Mouse (Mus musculus): ENCODE measurements at regions not wholly inside any gene's neighbourhood (a gene's known extent, or its start where the extent isn't known, plus 50 kb on each side); places are given as distances from the start of the nearest gene placed in this dataset.

DNA sequence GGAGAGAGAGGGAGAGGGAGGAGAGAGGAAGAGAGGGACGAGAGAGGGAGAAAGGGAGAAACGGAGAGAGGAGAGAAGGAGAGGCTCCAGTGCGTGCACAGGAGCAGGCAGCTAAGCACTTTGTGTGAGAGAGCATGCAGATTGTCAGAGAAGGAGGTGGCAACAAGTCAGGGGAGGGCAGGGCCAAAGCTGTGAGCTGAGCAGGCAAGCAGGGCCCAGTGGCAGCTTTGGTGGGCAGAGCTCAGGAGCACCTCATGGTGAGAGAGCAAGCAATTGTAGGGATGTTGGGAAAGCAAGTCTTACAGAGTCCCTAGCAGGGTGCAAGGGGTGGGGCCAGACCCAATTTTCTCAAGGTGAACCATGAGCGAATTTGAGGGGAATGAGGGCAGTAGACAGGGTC is 234.3 kb upstream of the Hey2 start:
- no peaks in the 10 kb centered on the region for H3K4me1 ChIP-seq
- no peaks in the 10 kb centered on the region for H3K27me3 ChIP-seq
- H3K9ac ChIP-seq (replicated peaks) = no peak overlapping the region
- no peak overlapping the region for H3K27ac ChIP-seq (replicated peaks)
- H3K4me2 ChIP-seq (replicated peaks) = no peak overlapping the region
- no peak overlapping the region for H3K4me3 ChIP-seq
- WGBS = 25% methylated on average over 4 of the region's 4 CpGs
- ATAC-seq (ENCODE audit: low FRiP score, low read depth) = 0 out of 2 replicates have a peak, but pooled peaks have one; percentile 46
- H3K9me3 ChIP-seq = no peaks in the 10 kb centered on the region
- H3K36me3 ChIP-seq = no peaks in the 10 kb centered on the region

DNA sequence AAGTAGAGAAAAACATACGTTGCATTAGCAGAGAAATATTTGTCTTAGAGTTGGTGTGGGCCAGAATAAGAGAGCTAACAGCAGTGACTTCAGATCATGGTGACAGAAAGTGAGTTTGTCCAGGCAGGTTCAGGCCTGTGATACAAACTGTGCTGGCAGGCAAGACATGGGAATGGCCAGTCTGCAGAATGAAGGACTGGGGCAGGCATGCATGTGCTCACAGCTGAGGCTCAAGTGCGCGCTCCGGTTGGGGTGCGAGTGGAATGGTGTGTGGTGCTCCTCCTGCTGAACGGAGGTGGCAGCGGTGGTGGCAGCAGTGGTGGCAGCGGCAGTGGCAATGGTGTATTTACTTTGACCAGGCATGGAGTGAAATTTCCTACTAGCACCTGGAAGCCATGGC is 233.8 kb upstream of the Hey2 start:
- H3K4me2 ChIP-seq (replicated peaks) = no peak overlapping the region
- H3K4me1 ChIP-seq = no peaks in the 10 kb centered on the region

DNA sequence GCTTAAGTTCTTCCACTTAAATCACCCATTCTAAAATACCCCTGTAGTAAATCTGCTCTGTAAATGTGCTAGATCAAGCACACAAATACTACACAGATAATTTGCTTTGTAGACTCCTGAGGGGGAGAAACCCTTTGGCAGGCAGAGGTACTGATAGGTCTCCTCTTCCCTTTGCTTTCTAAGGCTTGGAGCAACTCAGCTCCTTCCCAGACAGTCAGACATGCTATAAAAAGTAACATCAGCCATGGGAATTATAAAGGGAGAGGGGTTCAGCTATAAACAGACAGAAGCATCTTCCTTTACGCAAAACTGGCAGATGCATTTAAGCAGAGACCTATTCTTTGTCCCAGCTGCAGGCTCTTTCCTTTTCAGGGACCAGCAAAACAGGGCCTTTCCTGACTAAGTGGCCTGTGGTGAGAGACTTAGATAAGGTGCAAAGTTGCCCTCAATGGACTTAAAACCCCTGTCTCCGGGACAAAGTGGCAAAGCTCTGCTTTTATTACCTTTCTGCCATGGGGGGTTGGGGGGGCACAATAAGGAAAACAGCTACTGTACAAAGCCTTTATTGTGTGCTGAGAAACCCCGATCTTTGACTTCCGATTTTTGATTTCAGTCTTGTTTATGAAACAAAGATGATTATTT is 231.5 kb upstream of the Hey2 start:
- Histone ChIP-seq H3K9ac (replicated peaks) (no peak overlapping the region), H3K36me3 (no peaks in the 10 kb centered on the region), H3K27me3 (no peaks in the 10 kb centered on the region), H3K27ac (replicated peaks) (no peak overlapping the region), H3K4me3 (no peak overlapping the region), H3K4me1 (no peaks in the 10 kb centered on the region), H3K4me2 (replicated peaks) (no peak overlapping the region), H3K9me3 (no peaks in the 10 kb centered on the region)
- 69% methylated on average over 4 of the region's 4 CpGs for WGBS
- ATAC-seq (ENCODE audit: low FRiP score, low read depth) = no peak

More for the DNA sequence above, 233.8 kb upstream of the Hey2 start:
- Histone ChIP-seq H3K9ac (replicated peaks) (no peak overlapping the region), H3K4me3 (no peak overlapping the region), H3K36me3 (no peaks in the 10 kb centered on the region), H3K9me3 (no peaks in the 10 kb centered on the region), H3K27me3 (no peaks in the 10 kb centered on the region), H3K27ac (replicated peaks) (no peak overlapping the region)
- ATAC-seq (ENCODE audit: low FRiP score, low read depth) = no peak
- WGBS = 75% methylated on average over 8 of the region's 8 CpGs

DNA sequence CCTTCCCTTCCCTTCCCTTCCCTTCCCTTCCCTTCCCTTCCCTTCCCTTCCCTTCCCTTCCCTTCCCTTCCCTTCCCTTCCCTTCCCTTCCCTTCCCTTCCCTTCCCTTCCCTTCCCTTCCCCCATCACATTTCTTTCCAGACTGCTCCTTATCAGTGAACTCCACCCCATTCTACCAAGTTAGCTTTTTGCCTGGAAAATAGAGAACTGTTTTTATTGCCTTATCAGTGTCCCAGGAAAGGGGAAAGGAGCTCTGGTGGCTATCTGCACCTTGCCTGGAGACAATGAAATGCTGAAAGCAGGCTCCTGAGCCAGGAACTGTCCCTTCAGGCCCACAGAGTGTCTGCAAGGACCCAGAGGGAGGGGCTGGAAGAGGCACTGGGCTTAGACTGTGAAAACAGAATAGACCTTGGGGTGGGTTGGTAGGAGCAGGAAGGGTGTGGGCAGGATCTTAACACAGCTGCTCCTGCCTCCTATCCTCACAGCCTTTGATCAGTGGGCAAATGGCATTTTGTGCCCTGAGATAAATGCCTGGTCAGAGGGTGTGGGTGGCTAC is 226.1 kb upstream of the Hey2 start:
- H3K4me3 ChIP-seq = no peak overlapping the region
- H3K9ac ChIP-seq (replicated peaks) = no peak overlapping the region
- H3K4me2 ChIP-seq (replicated peaks) = no peak overlapping the region
- no peaks in the 10 kb centered on the region for H3K27me3 ChIP-seq
- no peaks in the 10 kb centered on the region for H3K4me1 ChIP-seq
- H3K36me3 ChIP-seq = no peaks in the 10 kb centered on the region
- no peaks in the 10 kb centered on the region for H3K9me3 ChIP-seq
- no peak overlapping the region for H3K27ac ChIP-seq (replicated peaks)
- ATAC-seq (ENCODE audit: low FRiP score, low read depth) = no peak

DNA sequence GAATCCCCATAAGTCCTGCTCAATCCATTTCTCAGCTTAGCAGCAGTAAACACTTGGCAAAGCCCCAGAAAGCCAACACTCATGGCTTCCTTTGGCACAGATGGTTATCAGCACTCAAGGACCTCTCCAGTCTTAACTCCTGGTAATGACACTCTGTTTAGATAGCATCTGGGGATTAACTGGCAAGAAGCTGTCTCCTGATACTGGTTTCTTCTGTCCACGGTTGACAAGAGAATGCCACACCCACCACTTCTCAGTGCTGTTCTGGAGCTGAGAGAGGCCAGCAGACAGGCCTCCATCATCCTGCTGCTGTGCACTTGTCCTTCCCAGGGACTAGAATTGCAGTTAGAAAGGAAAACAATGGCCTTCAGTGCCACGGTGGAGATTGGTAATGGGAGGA is 220.1 kb upstream of the Hey2 start:
- Histone ChIP-seq H3K4me1 (no peaks in the 10 kb centered on the region), H3K9me3 (no peaks in the 10 kb centered on the region), H3K27me3 (no peaks in the 10 kb centered on the region), H3K36me3 (no peaks in the 10 kb centered on the region), H3K4me2 (replicated peaks) (no peak overlapping the region), H3K4me3 (no peak overlapping the region), H3K27ac (replicated peaks) (no peak overlapping the region), H3K9ac (replicated peaks) (no peak overlapping the region)
- WGBS = 39% methylated on average over 2 of the region's 2 CpGs
- ATAC-seq (ENCODE audit: low FRiP score, low read depth) = no peak

GRCm38 (mm10) chr10:31053260-31053659 is 210.7 kb upstream of the Hey2 start:
- H3K36me3 ChIP-seq = no peaks in the 10 kb centered on the region
- no peaks in the 10 kb centered on the region for H3K9me3 ChIP-seq
- H3K27ac ChIP-seq (replicated peaks) = no peak overlapping the region
- H3K4me2 ChIP-seq (replicated peaks) = no peak overlapping the region
- H3K9ac ChIP-seq (replicated peaks) = no peak overlapping the region
- no peak overlapping the region for H3K4me3 ChIP-seq
- no peaks in the 10 kb centered on the region for H3K27me3 ChIP-seq
- ATAC-seq (ENCODE audit: low FRiP score, low read depth) = no peak
- WGBS = 84% methylated on average over 8 of the region's 8 CpGs
- no peaks in the 10 kb centered on the region for H3K4me1 ChIP-seq

DNA sequence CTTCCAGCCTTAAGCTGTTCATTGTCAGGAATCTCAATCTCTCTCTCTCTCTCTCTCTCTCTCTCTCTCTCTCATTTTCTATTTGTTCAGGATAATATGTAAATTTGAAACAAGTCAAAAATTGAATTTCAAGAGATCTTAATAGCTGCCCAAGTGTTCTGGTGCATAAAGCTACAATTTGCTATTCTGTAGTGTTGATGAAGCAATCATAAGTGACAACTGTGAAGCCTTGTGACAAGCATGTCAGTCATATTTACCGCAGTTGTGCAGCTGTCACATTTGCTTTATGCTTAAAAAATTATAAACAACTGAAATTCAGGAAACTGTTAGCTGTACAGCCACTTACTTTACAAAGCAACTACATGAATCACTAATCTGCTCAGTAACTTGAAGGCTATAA is 208.6 kb upstream of the Hey2 start:
- Histone ChIP-seq H3K9me3 (no peaks in the 10 kb centered on the region), H3K27ac (replicated peaks) (no peak overlapping the region), H3K4me3 (no peak overlapping the region), H3K4me2 (replicated peaks) (no peak overlapping the region), H3K36me3 (no peaks in the 10 kb centered on the region), H3K4me1 (no peaks in the 10 kb centered on the region), H3K9ac (replicated peaks) (no peak overlapping the region), H3K27me3 (no peaks in the 10 kb centered on the region)
- ATAC-seq (ENCODE audit: low FRiP score, low read depth) = no peak
- WGBS = 91% methylated on average over 1 of the region's 1 CpGs

- no peak for ATAC-seq (ENCODE audit: low FRiP score, low read depth)
- whole genome bisulfite sequencing = 83% methylated on average over 2 of the region's 2 CpGs
- H3K4me2 ChIP-seq (replicated peaks) = no peak overlapping the region
- H3K4me1 ChIP-seq = no peaks in the 10 kb centered on the region
- no peak overlapping the region for H3K4me3 ChIP-seq
- no peaks in the 10 kb centered on the region for H3K27me3 ChIP-seq
- no peak overlapping the region for H3K27ac ChIP-seq (replicated peaks)
- no peaks in the 10 kb centered on the region for H3K36me3 ChIP-seq
- H3K9ac ChIP-seq (replicated peaks) = no peak overlapping the region
- no peaks in the 10 kb centered on the region for H3K9me3 ChIP-seq
Measured at GRCm38 (mm10) chr10:31049352-31049751, 206.8 kb upstream of the Hey2 start.

DNA sequence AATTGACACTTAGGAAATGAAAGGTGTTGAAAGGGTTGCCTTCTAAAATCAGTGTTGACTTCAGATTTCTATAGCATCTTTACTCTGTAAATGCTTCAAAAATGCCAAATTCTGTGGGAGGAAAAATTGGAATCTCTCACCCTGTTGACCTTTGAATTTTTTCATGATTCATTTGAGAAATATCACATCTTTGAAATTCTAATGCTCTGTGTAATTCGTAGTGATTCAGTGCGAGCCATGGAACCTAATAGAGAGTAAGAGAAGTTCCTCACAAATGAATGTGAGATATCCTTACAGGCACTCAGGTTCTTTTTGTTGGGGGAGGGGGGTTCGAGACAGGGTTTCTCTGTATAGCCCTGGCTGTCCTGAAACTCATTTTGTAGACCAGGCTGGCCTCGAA is 193.0 kb upstream of the Hey2 start:
- Histone ChIP-seq H3K36me3 (no peaks in the 10 kb centered on the region), H3K9me3 (no peaks in the 10 kb centered on the region), H3K9ac (replicated peaks) (no peak overlapping the region), H3K27me3 (no peaks in the 10 kb centered on the region), H3K4me2 (replicated peaks) (no peak overlapping the region), H3K4me3 (no peak overlapping the region), H3K27ac (replicated peaks) (no peak overlapping the region), H3K4me1 (no peaks in the 10 kb centered on the region)
- WGBS = 91% methylated on average over 4 of the region's 4 CpGs
- no peak for ATAC-seq (ENCODE audit: low FRiP score, low read depth)

DNA sequence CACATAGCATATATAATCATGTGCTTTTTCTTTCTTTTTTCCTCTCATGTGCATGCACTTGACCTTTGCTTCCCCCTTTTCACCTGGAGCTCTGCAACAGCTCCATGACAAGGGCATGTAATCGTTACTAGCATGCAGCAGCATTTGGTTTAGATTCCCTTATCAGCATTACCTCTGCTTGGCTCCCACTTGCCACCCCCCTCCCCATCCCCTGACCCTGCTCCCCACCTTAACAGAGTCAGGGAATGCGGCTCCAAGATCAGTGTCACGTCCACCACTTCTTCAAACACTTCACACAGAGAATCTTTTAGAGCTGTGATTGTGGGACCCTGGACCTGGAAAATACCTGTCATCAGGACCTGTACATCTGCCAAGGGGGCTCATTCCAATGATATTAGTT is 192.2 kb upstream of the Hey2 start:
- Histone ChIP-seq H3K36me3 (no peaks in the 10 kb centered on the region), H3K27me3 (no peaks in the 10 kb centered on the region), H3K4me2 (replicated peaks) (no peak overlapping the region), H3K4me3 (no peak overlapping the region), H3K27ac (replicated peaks) (no peak overlapping the region), H3K4me1 (no peaks in the 10 kb centered on the region), H3K9ac (replicated peaks) (no peak overlapping the region), H3K9me3 (no peaks in the 10 kb centered on the region)
- no peak for ATAC-seq (ENCODE audit: low FRiP score, low read depth)
- 70% methylated on average over 3 of the region's 3 CpGs for WGBS

GRCm38 (mm10) chr10:31030676-31031075 is 188.1 kb upstream of the Hey2 start:
- WGBS = 84% methylated on average over 2 of the region's 2 CpGs
- H3K9me3 ChIP-seq = no peaks in the 10 kb centered on the region
- ATAC-seq (ENCODE audit: low FRiP score, low read depth) = no peak
- no peak overlapping the region for H3K27ac ChIP-seq (replicated peaks)
- no peaks in the 10 kb centered on the region for H3K27me3 ChIP-seq
- H3K4me1 ChIP-seq = no peaks in the 10 kb centered on the region
- no peaks in the 10 kb centered on the region for H3K36me3 ChIP-seq
- H3K4me3 ChIP-seq = no peak overlapping the region
- H3K9ac ChIP-seq (replicated peaks) = no peak overlapping the region
- H3K4me2 ChIP-seq (replicated peaks) = no peak overlapping the region

- no peaks in the 10 kb centered on the region for H3K27me3 ChIP-seq
- 63% methylated on average over 1 of the region's 1 CpGs for whole genome bisulfite sequencing
- ATAC-seq (ENCODE audit: low FRiP score, low read depth) = no peak
Measured at GRCm38 (mm10) chr10:31026440-31026839, 183.8 kb upstream of the Hey2 start.

More at GRCm38 (mm10) chr10:31026440-31026839, 183.8 kb upstream of the Hey2 start:
- no peaks in the 10 kb centered on the region for H3K9me3 ChIP-seq
- no peak overlapping the region for H3K4me2 ChIP-seq (replicated peaks)
- H3K27ac ChIP-seq (replicated peaks) = no peak overlapping the region
- H3K9ac ChIP-seq (replicated peaks) = no peak overlapping the region
- H3K4me3 ChIP-seq = no peak overlapping the region
- no peaks in the 10 kb centered on the region for H3K4me1 ChIP-seq
- H3K36me3 ChIP-seq = no peaks in the 10 kb centered on the region
